Mouse (Mus musculus): ENCODE results near the gene Cmtm7. TPM values are rescaled to one million over a fixed set of nuclear protein-coding genes. Genes with fewer than 3 reads are reported as not detected.
A peak's percentile ranks its signal among the peaks of the same experiment; 100 is the strongest.

The Cmtm7 gene
- polyA plus RNA-seq, 1 experiment: 0.53 TPM

DNA sequence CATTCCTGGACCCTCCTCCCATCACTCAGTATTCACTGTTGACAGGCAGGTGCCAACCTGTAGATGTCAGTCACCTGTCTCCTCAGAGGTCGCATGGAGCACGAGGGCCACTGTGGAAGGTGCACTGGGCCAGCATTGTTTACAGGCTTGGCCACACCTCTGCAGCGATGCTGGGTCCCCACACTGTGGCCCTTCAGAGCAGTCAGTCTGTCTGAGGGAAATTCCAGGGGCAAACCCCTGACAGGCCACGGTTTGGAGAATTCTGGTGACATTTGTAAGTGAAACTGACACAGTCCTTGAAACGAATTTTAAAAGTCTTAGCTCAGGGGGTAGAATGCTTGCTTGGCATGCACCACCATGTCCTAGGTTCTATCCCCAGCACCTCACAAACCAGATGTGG, 21.3 kb downstream of the Cmtm7 start:
- H3K27me3 ChIP-seq (ENCODE audit: control insufficient read depth): no peaks in the 10 kb centered on the region
- no peaks in the 10 kb centered on the region for H3K9me3 ChIP-seq (ENCODE audit: control insufficient read depth, low read length)
- H3K4me3 ChIP-seq (replicated peaks): no peak overlapping the region
- no peaks in the 10 kb centered on the region for H3K36me3 ChIP-seq (ENCODE audit: control insufficient read depth)
- H3K4me1 ChIP-seq (ENCODE audit: control insufficient read depth): no peaks in the 10 kb centered on the region
- TF ChIP-seq GATA1 (IDR thresholded peaks at IDR 0.05; ENCODE audit: low read length): no peak
- no peak for TF ChIP-seq TAL1 (IDR thresholded peaks at IDR 0.05; ENCODE audit: low read length)

DNA sequence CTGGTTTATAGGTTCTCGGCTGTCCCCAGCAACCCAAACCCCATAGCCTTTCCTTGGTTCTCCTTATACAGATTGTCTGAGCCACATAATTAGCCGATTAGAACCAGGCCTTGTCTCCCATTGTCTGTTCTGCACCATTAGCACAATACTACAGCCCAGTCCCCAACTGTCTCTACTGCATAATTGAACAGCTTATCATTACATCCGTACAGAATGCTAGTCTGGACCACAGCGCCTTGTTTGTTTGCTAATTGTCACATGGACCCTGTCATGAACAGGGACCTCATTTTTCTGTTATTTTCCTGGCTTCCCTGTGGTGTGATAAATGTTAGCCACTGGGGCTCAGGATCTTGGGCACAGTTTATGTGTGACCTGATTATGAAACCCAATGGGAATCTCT, 21.8 kb downstream of the Cmtm7 start:
- Histone ChIP-seq H3K36me3 (ENCODE audit: control insufficient read depth) (no peaks in the 10 kb centered on the region), H3K9me3 (ENCODE audit: control insufficient read depth, low read length) (no peaks in the 10 kb centered on the region), H3K4me3 (replicated peaks) (no peak overlapping the region), H3K27me3 (ENCODE audit: control insufficient read depth) (no peaks in the 10 kb centered on the region), H3K4me1 (ENCODE audit: control insufficient read depth) (no peaks in the 10 kb centered on the region)
- TF ChIP-seq TAL1 (IDR thresholded peaks at IDR 0.05; ENCODE audit: low read length) (no peak), GATA1 (IDR thresholded peaks at IDR 0.05; ENCODE audit: low read length) (no peak)

DNA sequence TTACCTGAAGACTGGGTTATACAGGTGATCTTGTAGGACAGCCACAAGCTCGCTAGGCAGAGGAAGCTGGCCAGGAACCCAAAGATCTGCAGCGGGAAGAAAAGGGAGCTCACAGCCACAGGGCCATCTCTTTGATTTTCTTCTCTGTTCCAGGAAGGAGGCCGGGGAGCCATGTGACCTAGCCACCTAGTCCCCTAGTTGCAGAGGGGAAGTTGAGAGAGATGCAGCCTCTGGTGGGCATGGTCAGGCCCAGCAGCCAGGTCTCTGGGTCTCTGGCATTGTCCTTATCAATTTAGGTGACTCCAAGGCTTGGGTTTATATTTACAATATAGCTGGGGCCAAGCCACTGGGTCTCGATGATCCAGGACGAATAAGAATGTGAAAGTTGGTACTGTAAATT, 22.9 kb downstream of the Cmtm7 start:
- Histone ChIP-seq H3K36me3 (ENCODE audit: control insufficient read depth) (no peaks in the 10 kb centered on the region), H3K9me3 (ENCODE audit: control insufficient read depth, low read length) (no peaks in the 10 kb centered on the region), H3K4me3 (replicated peaks) (no peak overlapping the region), H3K27me3 (ENCODE audit: control insufficient read depth) (no peaks in the 10 kb centered on the region), H3K4me1 (ENCODE audit: control insufficient read depth) (no peaks in the 10 kb centered on the region)
- TF ChIP-seq TAL1 (IDR thresholded peaks at IDR 0.05; ENCODE audit: low read length) (no peak), GATA1 (IDR thresholded peaks at IDR 0.05; ENCODE audit: low read length) (no peak)

DNA sequence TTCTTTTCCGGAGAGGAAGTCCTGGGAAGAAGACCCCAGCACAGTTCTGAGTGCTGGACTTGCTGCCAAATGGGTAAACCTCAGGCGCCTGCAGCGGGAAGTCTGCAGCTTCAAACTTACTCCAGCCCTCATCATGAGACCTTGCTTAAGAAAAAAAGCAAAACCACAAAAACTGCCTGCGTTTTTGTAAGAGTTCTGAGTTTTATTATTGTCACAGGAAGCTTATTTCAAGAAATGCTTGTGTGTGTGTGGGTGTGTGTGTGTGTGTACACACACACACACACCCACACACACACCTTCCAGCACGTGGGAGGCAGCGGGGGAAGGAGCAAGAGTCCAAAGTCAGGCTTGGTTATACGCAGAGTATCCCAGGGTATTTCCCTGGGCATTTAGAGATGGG, 23.4 kb downstream of the Cmtm7 start:
- no peak overlapping the region for H3K4me3 ChIP-seq (replicated peaks)
- TF ChIP-seq GATA1 (IDR thresholded peaks at IDR 0.05; ENCODE audit: low read length) (no peak), TAL1 (IDR thresholded peaks at IDR 0.05; ENCODE audit: low read length) (no peak)

DNA sequence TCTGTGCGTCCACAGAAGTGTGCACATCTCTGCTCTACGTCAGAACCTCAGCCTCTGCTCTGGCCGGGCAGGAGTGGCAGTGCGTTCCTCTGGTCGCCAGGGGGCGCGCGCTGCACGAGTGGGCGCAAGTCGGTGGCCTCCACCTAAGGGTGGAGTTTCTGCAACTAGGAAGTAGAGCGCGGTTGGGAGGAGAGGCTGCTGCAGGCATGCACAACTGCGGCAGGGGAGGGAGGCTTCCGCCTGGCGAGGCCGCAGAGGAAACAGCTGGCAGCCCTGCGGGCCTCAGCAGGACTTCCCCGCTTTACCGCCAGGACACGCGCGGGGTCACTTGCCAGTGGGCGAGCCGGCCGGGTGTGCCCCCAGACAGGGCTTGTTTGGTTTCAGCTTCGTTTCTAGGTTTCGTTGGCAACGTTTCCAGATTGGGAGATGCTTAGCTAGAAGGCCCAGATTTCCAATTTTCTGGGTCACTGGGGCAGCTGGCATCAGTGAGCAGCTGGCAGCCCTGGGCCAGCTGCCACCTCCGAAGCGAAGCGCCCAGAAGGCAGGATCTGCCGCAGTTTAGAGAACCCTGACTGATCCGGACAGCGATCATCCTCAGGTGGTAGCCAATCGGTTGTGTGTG, 28.7 kb downstream of the Cmtm7 start:
- no peaks in the 10 kb centered on the region for H3K9me3 ChIP-seq (ENCODE audit: control insufficient read depth, low read length)
- H3K27me3 ChIP-seq (ENCODE audit: control insufficient read depth): no peaks in the 10 kb centered on the region
- H3K4me1 ChIP-seq (ENCODE audit: control insufficient read depth): peaks cover 11% of the 10 kb centered on the region
- H3K36me3 ChIP-seq (ENCODE audit: control insufficient read depth): peaks cover 15% of the 10 kb centered on the region
- peak overlapping the region; percentile 69 for H3K4me3 ChIP-seq (replicated peaks)
- TF ChIP-seq GATA1 (IDR thresholded peaks at IDR 0.05; ENCODE audit: low read length) (no peak), TAL1 (IDR thresholded peaks at IDR 0.05; ENCODE audit: low read length) (no peak)

More for the DNA sequence above, 23.4 kb downstream of the Cmtm7 start:
- Histone ChIP-seq H3K27me3 (ENCODE audit: control insufficient read depth) (no peaks in the 10 kb centered on the region), H3K36me3 (ENCODE audit: control insufficient read depth) (no peaks in the 10 kb centered on the region), H3K9me3 (ENCODE audit: control insufficient read depth, low read length) (no peaks in the 10 kb centered on the region), H3K4me1 (ENCODE audit: control insufficient read depth) (peaks cover 2% of the 10 kb centered on the region)

DNA sequence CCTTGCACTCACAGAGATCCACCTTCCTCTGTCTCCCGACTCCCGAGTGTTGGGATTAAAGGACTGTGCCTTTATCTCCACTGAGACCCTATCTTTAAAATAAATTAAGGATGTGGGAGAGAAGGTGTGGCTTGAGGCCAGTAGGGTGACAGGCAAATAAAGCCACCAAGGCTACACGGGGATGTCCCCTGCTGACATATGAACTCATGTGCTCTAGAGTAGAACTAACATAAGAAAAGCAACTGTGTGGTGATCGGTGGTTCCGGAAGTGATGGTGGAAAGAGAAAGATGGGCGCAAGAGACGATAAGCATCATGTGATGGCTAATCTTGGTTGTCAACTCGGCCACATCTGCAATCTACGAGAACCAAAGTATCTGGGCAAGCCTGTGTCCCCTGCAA, 29.3 kb downstream of the Cmtm7 start:
- Histone ChIP-seq H3K4me1 (ENCODE audit: control insufficient read depth) (peaks cover 11% of the 10 kb centered on the region), H3K36me3 (ENCODE audit: control insufficient read depth) (peaks cover 21% of the 10 kb centered on the region), H3K4me3 (replicated peaks) (peak overlapping the region; percentile 69), H3K9me3 (ENCODE audit: control insufficient read depth, low read length) (no peaks in the 10 kb centered on the region), H3K27me3 (ENCODE audit: control insufficient read depth) (no peaks in the 10 kb centered on the region)
- TF ChIP-seq GATA1 (IDR thresholded peaks at IDR 0.05; ENCODE audit: low read length): no peak
- no peak for TF ChIP-seq TAL1 (IDR thresholded peaks at IDR 0.05; ENCODE audit: low read length)

DNA sequence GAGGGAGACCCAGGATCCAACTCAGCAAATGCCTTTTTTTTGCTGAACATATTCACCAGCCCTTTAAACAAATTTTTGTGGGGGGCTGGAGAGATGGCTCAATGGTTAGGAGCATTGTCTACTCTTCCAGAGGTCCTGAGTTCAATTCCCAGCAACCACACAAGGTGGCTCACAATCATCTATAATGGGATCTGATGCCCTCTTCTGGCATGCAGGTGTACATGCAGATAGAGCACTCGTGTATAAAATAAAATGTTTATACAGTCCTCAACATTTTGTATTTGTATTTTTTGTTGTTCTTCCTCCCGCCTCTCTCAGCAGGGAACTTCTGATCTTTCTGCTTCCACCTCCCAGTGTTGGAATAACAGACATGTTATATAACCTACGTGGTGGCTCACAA, 30.1 kb downstream of the Cmtm7 start:
- no peaks in the 10 kb centered on the region for H3K9me3 ChIP-seq (ENCODE audit: control insufficient read depth, low read length)
- H3K27me3 ChIP-seq (ENCODE audit: control insufficient read depth): no peaks in the 10 kb centered on the region
- TF ChIP-seq TAL1 (IDR thresholded peaks at IDR 0.05; ENCODE audit: low read length) (no peak), GATA1 (IDR thresholded peaks at IDR 0.05; ENCODE audit: low read length) (no peak)
- peaks cover 29% of the 10 kb centered on the region for H3K36me3 ChIP-seq (ENCODE audit: control insufficient read depth)
- H3K4me1 ChIP-seq (ENCODE audit: control insufficient read depth): peaks cover 11% of the 10 kb centered on the region
- no peak overlapping the region for H3K4me3 ChIP-seq (replicated peaks)

DNA sequence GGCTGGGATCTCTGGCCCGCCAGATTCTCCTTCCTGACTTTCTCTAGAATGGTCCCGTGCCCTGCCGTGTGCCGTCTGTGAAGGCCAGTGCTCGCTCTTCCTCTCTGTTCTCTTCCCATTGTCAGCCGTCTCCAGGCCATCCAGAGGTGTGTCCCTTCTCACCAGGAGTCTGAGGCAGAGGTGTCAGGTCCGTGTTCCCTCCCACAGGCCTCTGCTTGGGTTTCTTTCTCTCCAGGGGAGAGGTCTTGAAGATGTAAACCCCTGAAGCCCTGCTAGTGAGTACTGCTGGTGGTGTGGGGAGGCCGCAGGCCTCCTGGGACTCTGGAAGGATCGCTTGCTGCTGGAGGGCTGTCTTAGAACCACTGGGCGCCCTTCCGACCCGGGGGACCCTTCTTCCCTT, 34.2 kb downstream of the Cmtm7 start:
- H3K4me3 ChIP-seq (replicated peaks): no peak overlapping the region
- H3K27me3 ChIP-seq (ENCODE audit: control insufficient read depth): no peaks in the 10 kb centered on the region
- H3K36me3 ChIP-seq (ENCODE audit: control insufficient read depth): peaks cover 55% of the 10 kb centered on the region
- TF ChIP-seq GATA1 (IDR thresholded peaks at IDR 0.05; ENCODE audit: low read length): no peak
- no peak for TF ChIP-seq TAL1 (IDR thresholded peaks at IDR 0.05; ENCODE audit: low read length)
- H3K9me3 ChIP-seq (ENCODE audit: control insufficient read depth, low read length): no peaks in the 10 kb centered on the region
- H3K4me1 ChIP-seq (ENCODE audit: control insufficient read depth): peaks cover 1% of the 10 kb centered on the region

DNA sequence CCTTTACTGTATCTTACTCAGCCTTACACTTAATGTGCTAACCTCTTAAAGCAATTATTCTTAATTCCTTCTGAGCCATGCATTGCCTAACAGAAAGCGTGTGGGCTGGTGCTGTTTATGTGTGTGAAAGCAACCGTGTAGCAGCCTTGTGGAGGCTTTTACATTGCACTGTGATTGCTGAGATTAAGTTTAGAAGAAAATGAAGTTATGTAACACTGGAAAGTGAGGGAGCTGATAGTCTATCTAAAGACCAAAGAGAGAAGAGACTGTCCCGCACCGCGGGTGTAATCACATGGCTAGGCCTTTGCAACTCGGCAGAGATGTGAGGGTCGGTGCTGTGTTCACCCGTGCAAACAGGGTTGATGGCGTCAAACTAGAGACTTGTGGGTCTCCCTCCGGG, 34.6 kb downstream of the Cmtm7 start:
- no peak for TF ChIP-seq TAL1 (IDR thresholded peaks at IDR 0.05; ENCODE audit: low read length)
- TF ChIP-seq GATA1 (IDR thresholded peaks at IDR 0.05; ENCODE audit: low read length): no peak
- H3K9me3 ChIP-seq (ENCODE audit: control insufficient read depth, low read length): no peaks in the 10 kb centered on the region
- H3K4me3 ChIP-seq (replicated peaks): no peak overlapping the region
- H3K4me1 ChIP-seq (ENCODE audit: control insufficient read depth): no peaks in the 10 kb centered on the region
- no peaks in the 10 kb centered on the region for H3K27me3 ChIP-seq (ENCODE audit: control insufficient read depth)
- peaks cover 55% of the 10 kb centered on the region for H3K36me3 ChIP-seq (ENCODE audit: control insufficient read depth)

DNA sequence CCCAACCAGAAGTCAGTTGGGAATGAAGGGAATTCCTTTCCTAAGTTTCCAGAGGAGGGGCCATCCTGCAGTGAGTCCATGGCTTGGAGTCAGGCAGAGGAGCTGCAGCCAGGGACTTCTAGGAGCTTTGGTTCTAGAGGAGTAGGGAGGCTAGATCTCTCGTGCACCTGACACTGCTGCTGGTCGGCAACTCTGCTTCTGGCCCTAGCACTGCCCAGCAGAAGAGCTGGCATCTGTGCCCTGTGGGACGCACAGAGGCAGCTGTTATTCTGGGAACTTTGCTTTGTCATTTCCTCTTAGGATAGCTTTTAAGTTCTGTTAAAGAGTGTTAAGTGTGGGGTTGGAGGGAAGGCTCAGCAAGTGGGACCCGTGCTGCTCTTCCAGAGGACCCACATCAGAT, 36.0 kb downstream of the Cmtm7 start:
- H3K27me3 ChIP-seq (ENCODE audit: control insufficient read depth): no peaks in the 10 kb centered on the region
- no peaks in the 10 kb centered on the region for H3K4me1 ChIP-seq (ENCODE audit: control insufficient read depth)
- H3K36me3 ChIP-seq (ENCODE audit: control insufficient read depth): peaks cover 58% of the 10 kb centered on the region
- TF ChIP-seq GATA1 (IDR thresholded peaks at IDR 0.05; ENCODE audit: low read length) (no peak), TAL1 (IDR thresholded peaks at IDR 0.05; ENCODE audit: low read length) (no peak)
- H3K4me3 ChIP-seq (replicated peaks): no peak overlapping the region
- H3K9me3 ChIP-seq (ENCODE audit: control insufficient read depth, low read length): no peaks in the 10 kb centered on the region
